Mouse (Mus musculus) liver, adult 2 months (tissue): Measurements from ENCODE around the gene Olfr312. TPM values are rescaled to one million over a fixed set of nuclear protein-coding genes. Genes with fewer than 3 reads are reported as not detected.
"Not testable (repeated sequence)": the region's sequence is repeated elsewhere in the genome, so short reads cannot be mapped to it uniquely, and the experiment has no call there.

ENCODE experiments used
- DNase-seq: peaks from one replicate; pipeline ENCODE4 v3.0.0-alpha.2; 2011; ENCODE audit warnings: low read depth, low spot score; ENCODE audit errors: extremely low read depth
- H3K27ac ChIP-seq: fragments of 200-500 bp; replicated peaks from 2 replicates; pipeline ENCODE4 v1.5.1; 2012; ENCODE audit warnings: low read depth, mild to moderate bottlenecking, control low read depth, inconsistent platforms, low read length; ENCODE audit not compliant: insufficient read depth
- H3K27me3 ChIP-seq: fragments of 200-500 bp; 2 replicates; pipeline ENCODE4 v1.6.1; 2012; ENCODE audit warnings: mild to moderate bottlenecking, moderate library complexity, low read length, inconsistent platforms; ENCODE audit not compliant: control insufficient read depth, insufficient read depth
- H3K36me3 ChIP-seq: fragments of 200-500 bp; 2 replicates; pipeline ENCODE4 v1.6.1; 2012; ENCODE audit warnings: low read length, inconsistent platforms; ENCODE audit not compliant: control insufficient read depth, insufficient read depth
- H3K4me1 ChIP-seq: fragments of 200-500 bp; 2 replicates; pipeline ENCODE4 v1.6.1; 2011; ENCODE audit warnings: low read length; ENCODE audit not compliant: control insufficient read depth, insufficient read depth
- H3K4me3 ChIP-seq: fragments of 200-500 bp; 2 replicates; pipeline ENCODE4 v1.5.1; 2011; ENCODE audit warnings: low read depth, mild to moderate bottlenecking, control low read depth, low read length, moderate library complexity; ENCODE audit not compliant: insufficient read depth
- H3K79me2 ChIP-seq: fragments of 200-500 bp; 2 replicates; pipeline ENCODE4 v1.6.1; 2012; ENCODE audit warnings: inconsistent platforms, mild to moderate bottlenecking, low read length, moderate library complexity; ENCODE audit not compliant: control insufficient read depth, insufficient read depth
- H3K9ac ChIP-seq: fragments of 200-500 bp; 2 replicates; pipeline ENCODE4 v1.6.1; 2012; ENCODE audit warnings: low read depth, mild to moderate bottlenecking, control low read depth, inconsistent platforms, low read length
- CTCF ChIP-seq: fragments of 200-500 bp; IDR thresholded peaks from 2 replicates; pipeline ENCODE4 v1.5.1; 2011; ENCODE audit warnings: low read depth, low read length, control low read depth
- POLR2A ChIP-seq: fragments of 200-500 bp; IDR thresholded peaks from 2 replicates; pipeline ENCODE4 v1.6.1; 2011; ENCODE audit warnings: low read length, control low read depth; ENCODE audit not compliant: insufficient read depth; ENCODE audit errors: extremely low read depth
- WGBS: fragments of 180-500 bp; shearing (Covaris S2); methylation state at CpG from one replicate; pipeline ENCODE4 v1.1.7; 2018; 5-methylcytosine and 5-hydroxymethylcytosine counted together
- polyA plus RNA-seq: library from polyadenylated mRNA; depleted of rRNA; stranded (reverse); fragments of >200 nt; gene quantifications from 2 replicates; pipeline ENCODE4 v1.2.3, GENCODE M21; 2012
- total RNA-seq: library from RNA; depleted of rRNA; stranded (reverse); fragments of >200 nt; gene quantifications from 2 replicates; pipeline ENCODE4 v1.2.3, GENCODE M21; 2014

Olfr312 gene
- total and polyA plus RNA-seq, 2 experiments = not detected

- H3K27me3 ChIP-seq = no peaks in the 10 kb centered on the region
- H3K4me1 ChIP-seq = peaks cover 7% of the 10 kb centered on the region
- DNase-seq = peak; percentile 81
- no peak overlapping the region for H3K4me3 ChIP-seq
- TF ChIP-seq POLR2A (no peak), CTCF (no peak)
- no peaks in the 10 kb centered on the region for H3K36me3 ChIP-seq
- no peak overlapping the region for H3K27ac ChIP-seq
- 38% methylated on average over 4 of the region's 4 CpGs for WGBS
- no peak overlapping the region for H3K9ac ChIP-seq
- H3K79me2 ChIP-seq = no peaks in the 10 kb centered on the region
Observed at GRCm38 (mm10) chr11:58803871-58804270, 25.2 kb upstream of the Olfr312 start.

GRCm38 (mm10) chr11:58804393-58804792, 24.6 kb upstream of the Olfr312 start:
- Histone ChIP-seq H3K4me1 (peaks cover 7% of the 10 kb centered on the region), H3K79me2 (no peaks in the 10 kb centered on the region), H3K27me3 (no peaks in the 10 kb centered on the region), H3K9ac (no peak overlapping the region), H3K4me3 (no peak overlapping the region), H3K36me3 (no peaks in the 10 kb centered on the region), H3K27ac (no peak overlapping the region)
- peak; percentile 6 for DNase-seq
- WGBS = 17% methylated on average over 2 of the region's 2 CpGs
- TF ChIP-seq CTCF (no peak), POLR2A (no peak)

- H3K36me3 ChIP-seq = no peaks in the 10 kb centered on the region
- DNase-seq = no peak
- H3K4me3 ChIP-seq = no peak overlapping the region
- no peak overlapping the region for H3K9ac ChIP-seq
- H3K4me1 ChIP-seq = no peaks in the 10 kb centered on the region
- no peaks in the 10 kb centered on the region for H3K27me3 ChIP-seq
- peak; percentile 64 for TF ChIP-seq CTCF
- TF ChIP-seq POLR2A = no peak
- no peaks in the 10 kb centered on the region for H3K79me2 ChIP-seq
- 24% methylated on average over 1 of the region's 1 CpGs for WGBS
- no peak overlapping the region for H3K27ac ChIP-seq
Observed at GRCm38 (mm10) chr11:58812001-58812400, 17.0 kb upstream of the Olfr312 start.

GRCm38 (mm10) chr11:58814700-58815099, 14.3 kb upstream of the Olfr312 start, which contains the start of gene Olfr313:
Olfr313 (plus strand) TSS chr11:58815000.
- H3K79me2 ChIP-seq, DNase-seq, H3K4me1 ChIP-seq, H3K4me3 ChIP-seq, H3K27ac ChIP-seq, H3K9ac ChIP-seq, H3K27me3 ChIP-seq, H3K36me3 ChIP-seq: not testable (repeated sequence)
- 62% methylated on average over 1 of the region's 1 CpGs for WGBS

- no peaks in the 10 kb centered on the region for H3K4me1 ChIP-seq
- WGBS = 79% methylated on average over 1 of the region's 1 CpGs
- H3K27ac ChIP-seq = no peak overlapping the region
- H3K79me2 ChIP-seq = no peaks in the 10 kb centered on the region
- H3K36me3 ChIP-seq = no peaks in the 10 kb centered on the region
- DNase-seq = no peak
- H3K9ac ChIP-seq = no peak overlapping the region
- H3K27me3 ChIP-seq = no peaks in the 10 kb centered on the region
- H3K4me3 ChIP-seq = no peak overlapping the region
- TF ChIP-seq POLR2A (no peak), CTCF (no peak)
Observed at GRCm38 (mm10) chr11:58815676-58816075, 13.4 kb upstream of the Olfr312 start.

- Histone ChIP-seq H3K36me3 (no peaks in the 10 kb centered on the region), H3K4me1 (no peaks in the 10 kb centered on the region), H3K27me3 (no peaks in the 10 kb centered on the region), H3K9ac (no peak overlapping the region), H3K4me3 (no peak overlapping the region), H3K27ac (no peak overlapping the region), H3K79me2 (no peaks in the 10 kb centered on the region)
- no peak for TF ChIP-seq CTCF
- TF ChIP-seq POLR2A = no peak
- 70% methylated on average over 3 of the region's 3 CpGs for WGBS
- DNase-seq = no peak
Observed at GRCm38 (mm10) chr11:58829764-58830163, 727 bp downstream of the Olfr312 start.

- 47% methylated on average over 3 of the region's 3 CpGs for WGBS
- not testable (repeated sequence) for H3K9ac ChIP-seq, DNase-seq
Observed at GRCm38 (mm10) chr11:58832541-58832940, 3.5 kb downstream of the Olfr312 start.

GRCm38 (mm10) chr11:58838951-58839350, 9.9 kb downstream of the Olfr312 start, which contains the start of gene Olfr311:
Olfr311 (plus strand) TSS chr11:58839251.
- not testable (repeated sequence) for H3K36me3 ChIP-seq, DNase-seq, H3K27me3 ChIP-seq, H3K9ac ChIP-seq, H3K79me2 ChIP-seq, H3K4me3 ChIP-seq, H3K27ac ChIP-seq, H3K4me1 ChIP-seq

More at GRCm38 (mm10) chr11:58832541-58832940, 3.5 kb downstream of the Olfr312 start:
- H3K4me3 ChIP-seq, H3K4me1 ChIP-seq, H3K79me2 ChIP-seq, H3K27ac ChIP-seq, H3K27me3 ChIP-seq, H3K36me3 ChIP-seq: not testable (repeated sequence)
